Mouse (Mus musculus): ENCODE measurements around the gene Ptgs1. TPM values are rescaled to one million over a fixed set of nuclear protein-coding genes. Genes with fewer than 3 reads are reported as not detected.

The Ptgs1 gene
- total RNA-seq, 2 experiments from 2014 or later: 16.9 to 21.3 TPM

- Histone ChIP-seq H3K27ac (no peak overlapping the region), H3K4me3 (no peak overlapping the region)
- intact Hi-C loops (cut with DNase I): no loop called here
- TF ChIP-seq CTCF (IDR thresholded peaks at IDR 0.05): no peak
- no peak for DNase-seq (ENCODE audit: extremely low spot score in 1 of 2, low spot score in 2 of 2)
Measured at GRCm38 (mm10) chr2:36259382-36259781, 29.2 kb downstream of the Ptgs1 start.

GRCm38 (mm10) chr2:36259798-36260540 lies 29.7 kb downstream of the Ptgs1 start:
- Histone ChIP-seq H3K4me3 (no peak overlapping the region), H3K27ac (no peak overlapping the region)
- no peak for DNase-seq (ENCODE audit: extremely low spot score in 1 of 2, low spot score in 2 of 2)
- intact Hi-C loops (cut with DNase I): no loop called here
- no peak for TF ChIP-seq CTCF (IDR thresholded peaks at IDR 0.05)

- no peak for DNase-seq (ENCODE audit: extremely low spot score in 1 of 2, low spot score in 2 of 2)
- no peak overlapping the region for H3K27ac ChIP-seq
- intact Hi-C loops (cut with DNase I): no loop called here
- TF ChIP-seq CTCF (IDR thresholded peaks at IDR 0.05): no peak
- no peak overlapping the region for H3K4me3 ChIP-seq
Measured at GRCm38 (mm10) chr2:36262025-36262424, 31.8 kb downstream of the Ptgs1 start.

DNA sequence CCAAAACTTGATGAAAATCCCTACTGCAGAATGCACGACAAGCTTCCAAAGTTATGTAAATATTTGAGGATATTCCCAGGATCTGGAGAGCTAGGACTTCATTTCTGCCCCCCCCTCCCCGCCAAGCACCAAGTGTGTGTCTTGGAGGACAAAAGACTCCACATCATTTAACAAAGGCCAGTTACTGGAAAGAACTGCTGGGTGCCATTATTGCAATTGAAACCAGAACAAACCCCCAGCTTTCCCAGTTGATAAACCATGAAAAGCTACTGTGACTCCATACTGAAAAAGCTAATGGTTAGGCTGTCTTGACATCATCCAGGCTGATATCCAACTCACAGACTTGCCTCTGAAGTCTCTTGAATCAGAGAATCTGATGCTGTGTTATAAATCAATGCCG lies 39.2 kb downstream of the Ptgs1 start:
- TF ChIP-seq CTCF (IDR thresholded peaks at IDR 0.05): no peak
- no peak overlapping the region for H3K27ac ChIP-seq
- no peak for DNase-seq (ENCODE audit: extremely low spot score in 1 of 2, low spot score in 2 of 2)
- no peak overlapping the region for H3K4me3 ChIP-seq
- intact Hi-C loops (cut with DNase I): no loop called here

DNA sequence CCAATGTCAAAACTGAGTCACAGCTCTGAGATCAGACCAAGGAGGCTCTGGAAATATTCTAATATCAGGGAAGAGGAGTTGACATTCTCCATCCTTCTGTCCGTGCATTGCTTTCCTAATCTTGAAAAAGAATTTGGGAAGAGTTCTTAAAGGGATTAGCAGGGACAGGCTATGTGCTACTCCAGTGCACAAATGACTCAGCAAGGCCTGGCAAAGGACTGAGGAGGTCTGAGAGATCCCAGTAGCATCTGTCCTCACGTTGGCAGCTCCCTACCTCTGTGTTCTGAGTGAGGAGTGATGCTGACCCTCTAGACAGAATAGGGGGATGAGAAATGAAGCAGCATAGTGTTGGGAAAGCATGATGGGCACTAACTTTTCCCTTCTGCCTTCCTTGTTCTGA lies 40.0 kb downstream of the Ptgs1 start:
- H3K4me3 ChIP-seq: no peak overlapping the region
- intact Hi-C loops (cut with DNase I): loop anchor here (10.0 kb wide), 1 partner anchor 135 kb away; the partner anchor contains the start of genes Mrrf and Rbm18
- DNase-seq (ENCODE audit: extremely low spot score in 1 of 2, low spot score in 2 of 2): no peak
- TF ChIP-seq CTCF (IDR thresholded peaks at IDR 0.05): no peak
- no peak overlapping the region for H3K27ac ChIP-seq

DNA sequence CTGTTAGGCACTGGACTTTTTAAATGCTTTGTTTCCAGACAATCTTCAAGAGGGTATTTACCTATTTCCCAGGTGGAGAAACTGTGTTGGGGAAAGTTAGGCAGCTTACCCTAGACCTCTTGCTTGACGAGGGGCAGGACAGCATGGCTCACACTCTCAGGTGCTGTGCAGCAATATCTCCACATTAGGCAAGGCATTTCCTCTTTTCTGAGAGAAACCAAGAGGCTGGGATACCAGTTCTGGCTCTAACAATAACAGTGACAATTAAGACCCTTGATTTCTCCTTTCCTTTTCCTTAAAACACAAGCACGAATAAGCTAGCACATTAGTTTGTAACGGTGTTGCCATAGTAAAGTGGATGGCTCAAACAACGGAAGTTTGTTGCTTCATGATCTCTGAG lies 40.9 kb downstream of the Ptgs1 start:
- TF ChIP-seq CTCF (IDR thresholded peaks at IDR 0.05): no peak
- no peak for DNase-seq (ENCODE audit: extremely low spot score in 1 of 2, low spot score in 2 of 2)
- H3K27ac ChIP-seq: no peak overlapping the region
- intact Hi-C loops (cut with DNase I): loop anchor here (10.0 kb wide), 1 partner anchor 136 kb away; the partner anchor contains the start of genes Mrrf and Rbm18
- H3K4me3 ChIP-seq: no peak overlapping the region

- intact Hi-C loops (cut with DNase I): loop anchor here (10.0 kb wide), 1 partner anchor 138 kb away; the partner anchor contains the start of genes Mrrf and Rbm18
- no peak overlapping the region for H3K4me3 ChIP-seq
- H3K27ac ChIP-seq: no peak overlapping the region
- no peak for TF ChIP-seq CTCF (IDR thresholded peaks at IDR 0.05)
- DNase-seq (ENCODE audit: extremely low spot score in 1 of 2, low spot score in 2 of 2): no peak
Measured at GRCm38 (mm10) chr2:36272288-36272950, 42.2 kb downstream of the Ptgs1 start.

GRCm38 (mm10) chr2:36276454-36276853 lies 46.2 kb downstream of the Ptgs1 start:
- TF ChIP-seq CTCF (IDR thresholded peaks at IDR 0.05): peak; percentile 79
- H3K27ac ChIP-seq: no peak overlapping the region
- intact Hi-C loops (cut with DNase I): loop anchor here (2.0 to 10.0 kb wide), 4 partner anchors 44 to 269 kb away; partner anchors contain the start of genes Mrrf, Ptgs1 and Rbm18
- H3K4me3 ChIP-seq: no peak overlapping the region
- DNase-seq (ENCODE audit: extremely low spot score in 1 of 2, low spot score in 2 of 2): peak; percentile 38 to 52

- TF ChIP-seq CTCF (IDR thresholded peaks at IDR 0.05): no peak
- no peak for DNase-seq (ENCODE audit: extremely low spot score in 1 of 2, low spot score in 2 of 2)
- intact Hi-C loops (cut with DNase I): loop anchor here (5.0 to 10.0 kb wide), 3 partner anchors 46 to 271 kb away; partner anchors contain the start of genes Mrrf, Ptgs1 and Rbm18
- Histone ChIP-seq H3K27ac (no peak overlapping the region), H3K4me3 (no peak overlapping the region)
Measured at GRCm38 (mm10) chr2:36278760-36279159, 48.5 kb downstream of the Ptgs1 start.

DNA sequence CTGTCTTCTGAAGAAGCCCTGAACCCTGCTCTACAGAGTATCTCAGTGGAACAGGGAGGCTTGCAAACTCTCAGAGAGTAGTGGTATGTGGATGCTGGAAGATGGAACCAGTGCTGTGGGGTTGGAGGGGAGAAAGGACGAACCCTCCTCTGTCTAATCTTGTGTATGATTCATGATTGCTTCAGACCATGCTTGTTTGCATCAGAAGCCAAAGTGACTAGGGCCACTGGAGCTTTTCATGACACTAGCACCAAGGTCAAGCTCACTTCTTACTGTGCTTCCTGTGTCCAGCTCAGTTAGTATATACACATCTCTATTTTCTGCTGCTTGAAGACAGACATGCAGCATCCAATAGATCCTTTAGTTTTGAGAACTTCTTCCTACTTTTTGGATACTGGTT lies 50.9 kb downstream of the Ptgs1 start:
- TF ChIP-seq CTCF (IDR thresholded peaks at IDR 0.05): no peak
- Histone ChIP-seq H3K4me3 (no peak overlapping the region), H3K27ac (no peak overlapping the region)
- no peak for DNase-seq (ENCODE audit: extremely low spot score in 1 of 2, low spot score in 2 of 2)
- intact Hi-C loops (cut with DNase I): no loop called here

- Histone ChIP-seq H3K4me3 (no peak overlapping the region), H3K27ac (no peak overlapping the region)
- DNase-seq (ENCODE audit: extremely low spot score in 1 of 2, low spot score in 2 of 2): no peak
- no peak for TF ChIP-seq CTCF (IDR thresholded peaks at IDR 0.05)
- intact Hi-C loops (cut with DNase I): no loop called here
Measured at GRCm38 (mm10) chr2:36282301-36282700, 52.1 kb downstream of the Ptgs1 start.

Other genes starting within 250 kb of the Ptgs1 start
- 100 to 1,000 TPM; 185 to 195 TPM for gene Ndufa8, start 181.0 kb upstream of the Ptgs1 start, total RNA-seq (2021)
- gene Morn5, start 181.0 kb upstream of the Ptgs1 start, total RNA-seq (2021): 1 to 10 TPM; 1.0 to 1.4 TPM
- 10 to 100 TPM; 16.3 to 19.6 TPM for gene Lhx6, start 125.0 kb upstream of the Ptgs1 start, total RNA-seq (2021)
- 10 to 100 TPM; 14.6 to 18.7 TPM for gene Mrrf, start 94.0 kb upstream of the Ptgs1 start, total RNA-seq (2021)
- gene Rbm18, start 93.7 kb upstream of the Ptgs1 start, total RNA-seq (2021): 10 to 100 TPM; 47.9 to 48.9 TPM
- under 1 TPM in 1 of 2 experiments, not detected in 1; 0.05 TPM for gene Olfr338, start 143.1 kb downstream of the Ptgs1 start, total RNA-seq (2021)
- not detected for gene Olfr339, start 188.5 kb downstream of the Ptgs1 start, total RNA-seq (2021)
- not detected for gene Olfr340, start 222.2 kb downstream of the Ptgs1 start, total RNA-seq (2021)

All from left cerebral cortex, adult 2 months (tissue).